Mouse (Mus musculus) midbrain, embryonic 11.5 days (tissue): ENCODE results near the gene Ppp2r5e. TPM values are rescaled to one million over a fixed set of nuclear protein-coding genes. Genes with fewer than 3 reads are reported as not detected.
A peak's percentile ranks its signal among the peaks of the same experiment; 100 is the strongest.

Source experiments
- ATAC-seq: fragments of 200-750 bp; cut with Nextera tagmentation; 2 replicates; pipeline ENCODE4 v1.8.0; 2017; ENCODE audit warnings: moderate TSS enrichment, moderate library complexity; ENCODE audit not compliant: low FRiP score
- DNase-seq: peaks from one replicate; pipeline ENCODE4 v3.0.0; 2015; ENCODE audit warnings: low spot score; ENCODE audit errors: missing footprints
- H3K27ac ChIP-seq: fragments of 300-500 bp; sonication (generic); 2 replicates; pipeline ENCODE4 v1.5.1; 2014; ENCODE audit warnings: low read depth, low read length
- H3K27me3 ChIP-seq: fragments of 300-500 bp; sonication (generic); 2 replicates; pipeline ENCODE4 v1.6.1; 2014; ENCODE audit warnings: mild to moderate bottlenecking, low read length, moderate library complexity, mixed read lengths; ENCODE audit not compliant: control insufficient read depth, insufficient read depth
- H3K36me3 ChIP-seq: fragments of 300-500 bp; sonication (generic); 2 replicates; pipeline ENCODE4 v1.6.1; 2014; ENCODE audit warnings: mild to moderate bottlenecking, low read length, moderate library complexity, mixed read lengths; ENCODE audit not compliant: control insufficient read depth, insufficient read depth
- H3K4me1 ChIP-seq: fragments of 300-500 bp; sonication (generic); 2 replicates; pipeline ENCODE4 v1.6.1; 2014; ENCODE audit warnings: low read length; ENCODE audit not compliant: control insufficient read depth, insufficient read depth
- H3K4me2 ChIP-seq: fragments of 300-500 bp; sonication (generic); 2 replicates; pipeline ENCODE4 v1.6.1; 2014; ENCODE audit warnings: mild to moderate bottlenecking, moderate library complexity
- H3K4me3 ChIP-seq: fragments of 300-500 bp; sonication (generic); 2 replicates; pipeline ENCODE4 v1.5.1; 2014; ENCODE audit warnings: low read depth, low read length
- H3K9ac ChIP-seq: fragments of 300-500 bp; sonication (generic); 2 replicates; pipeline ENCODE4 v1.6.1; 2014; ENCODE audit warnings: low read length
- H3K9me3 ChIP-seq: fragments of 300-500 bp; sonication (generic); 2 replicates; pipeline ENCODE4 v1.6.1; 2016; ENCODE audit warnings: low read length; ENCODE audit not compliant: control insufficient read depth
- WGBS: fragments of 180-500 bp; shearing (Covaris S2); extraction: QIAGEN DNeasy Blood & Tissue Kit; methylation state at CpG from one replicate; pipeline ENCODE4 v1.1.7; 2014; 5-methylcytosine and 5-hydroxymethylcytosine counted together
- polyA plus RNA-seq: library from polyadenylated mRNA; unstranded; fragments of >200 nt; fragmentation: Nextera tagmentation; extraction: Ambion mirVana; gene quantifications from 2 replicates; pipeline ENCODE4 v1.2.1, GENCODE M21; 2014

The Ppp2r5e gene
- polyA plus RNA-seq, 1 experiment from 2014 or later, result 24.7 TPM

DNA sequence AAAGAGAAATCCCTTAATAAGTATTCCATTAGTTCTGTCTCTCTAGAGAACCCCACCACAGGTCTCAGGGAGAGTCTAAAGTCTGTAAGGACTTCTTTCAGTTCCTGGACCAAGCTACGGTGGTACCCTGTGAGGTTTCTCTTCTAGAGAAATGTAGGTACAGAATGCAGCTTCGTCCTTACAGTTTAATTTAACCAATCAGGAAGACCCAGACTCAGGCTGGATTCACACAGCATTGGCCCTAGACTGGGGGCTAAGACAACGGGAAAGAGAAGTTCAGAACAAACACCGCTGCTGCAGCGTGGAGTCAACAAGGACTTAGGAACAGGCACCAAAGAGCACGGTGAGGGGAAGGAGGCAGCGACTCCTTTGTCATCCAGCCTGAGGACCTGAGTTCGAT, 20.8 kb upstream of the Ppp2r5e start:
- Histone ChIP-seq H3K27me3 (no peaks in the 10 kb centered on the region), H3K9ac (no peak overlapping the region), H3K4me2 (no peak overlapping the region), H3K27ac (no peak overlapping the region), H3K4me3 (no peak overlapping the region), H3K9me3 (no peaks in the 10 kb centered on the region), H3K36me3 (no peaks in the 10 kb centered on the region), H3K4me1 (no peaks in the 10 kb centered on the region)
- 67% methylated on average over 8 of the region's 8 CpGs for WGBS
- DNase-seq, result no peak
- no peak for ATAC-seq

DNA sequence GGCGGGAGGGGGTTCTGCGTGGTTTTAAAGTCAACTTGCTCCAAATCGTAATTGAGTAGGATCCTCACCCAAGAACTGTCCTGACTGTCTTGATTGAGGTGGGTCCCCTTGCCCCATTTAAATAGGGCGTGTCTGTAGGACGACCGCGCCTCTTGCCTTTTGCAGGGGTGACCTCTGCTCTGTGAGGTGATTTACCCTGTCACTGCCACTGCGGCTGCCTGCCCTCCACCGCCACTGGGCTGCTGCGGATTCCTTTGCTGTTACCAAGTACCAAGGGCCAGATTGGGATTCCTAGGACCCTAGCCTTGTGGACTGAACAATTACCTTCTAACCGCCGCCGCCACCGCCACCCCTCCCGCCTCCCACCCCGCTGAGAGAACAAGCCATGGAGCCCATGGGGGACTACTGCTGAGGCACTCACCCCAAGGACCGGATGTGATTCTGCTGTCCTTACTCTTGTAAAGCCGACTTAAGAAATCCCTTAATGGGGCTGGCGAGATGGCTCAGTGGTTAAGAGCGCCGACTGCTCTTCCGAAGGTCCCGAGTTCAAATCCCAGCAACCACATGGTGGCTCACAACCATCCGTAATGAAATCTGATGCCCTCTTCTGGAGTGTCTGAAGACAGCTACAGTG, 20.2 kb upstream of the Ppp2r5e start:
- WGBS, result 6% methylated on average over 23 of the region's 24 CpGs
- Histone ChIP-seq H3K4me1 (no peaks in the 10 kb centered on the region), H3K9ac (no peak overlapping the region), H3K4me3 (no peak overlapping the region), H3K27me3 (no peaks in the 10 kb centered on the region), H3K4me2 (peak overlapping the region; percentile 26; the same call in 1 of the 2 replicates), H3K9me3 (no peaks in the 10 kb centered on the region), H3K27ac (no peak overlapping the region), H3K36me3 (no peaks in the 10 kb centered on the region)
- DNase-seq (peak; percentile 88), ATAC-seq (peak; percentile 27; the same call in 1 of the 2 replicates)

DNA sequence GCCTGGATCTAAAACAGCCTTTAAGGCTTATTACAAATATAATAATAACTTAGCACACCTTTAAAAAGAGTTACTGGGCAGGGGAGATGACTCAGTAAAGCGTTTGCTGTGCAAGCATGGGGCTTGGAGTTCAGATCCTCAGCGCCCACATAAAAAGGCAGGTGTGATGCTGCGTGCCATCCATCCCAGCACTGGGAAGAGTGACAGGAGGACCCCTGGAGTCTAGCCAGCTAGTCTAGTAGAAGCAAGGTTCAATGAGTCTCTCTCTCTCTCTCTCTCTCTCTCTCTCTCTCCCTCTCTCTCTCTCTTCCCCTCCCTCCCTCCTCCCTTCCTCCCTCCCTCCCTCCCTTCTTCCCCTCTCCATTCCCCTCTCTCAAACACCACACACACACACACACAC, 19.5 kb upstream of the Ppp2r5e start:
- H3K4me3 ChIP-seq, result no peak overlapping the region
- no peaks in the 10 kb centered on the region for H3K4me1 ChIP-seq
- ATAC-seq (no peak), DNase-seq (no peak)
- no peaks in the 10 kb centered on the region for H3K36me3 ChIP-seq
- no peak overlapping the region for H3K9ac ChIP-seq
- 55% methylated on average over 3 of the region's 3 CpGs for WGBS
- H3K4me2 ChIP-seq, result no peak overlapping the region
- no peak overlapping the region for H3K27ac ChIP-seq
- no peaks in the 10 kb centered on the region for H3K27me3 ChIP-seq
- H3K9me3 ChIP-seq, result no peaks in the 10 kb centered on the region

DNA sequence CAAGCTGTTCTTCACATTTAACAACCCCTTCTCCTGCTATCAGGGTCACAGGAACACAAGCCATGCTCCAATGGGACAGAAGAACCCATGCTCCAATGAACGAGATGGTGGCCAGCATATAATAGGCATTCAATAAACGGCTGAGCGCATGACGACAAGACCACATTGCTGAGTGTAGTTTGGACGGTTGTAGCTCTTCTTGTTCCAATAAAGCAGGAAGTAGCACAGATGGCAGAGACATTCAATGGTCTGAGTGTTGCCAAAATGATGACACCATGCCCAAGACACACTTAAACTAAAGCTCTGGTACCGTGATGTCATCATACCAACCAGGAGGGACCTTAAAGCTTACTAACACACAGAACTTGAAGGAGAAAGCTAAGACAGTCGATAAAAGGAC, 16.7 kb upstream of the Ppp2r5e start:
- ATAC-seq, result no peak
- H3K4me1 ChIP-seq, result no peaks in the 10 kb centered on the region

DNA sequence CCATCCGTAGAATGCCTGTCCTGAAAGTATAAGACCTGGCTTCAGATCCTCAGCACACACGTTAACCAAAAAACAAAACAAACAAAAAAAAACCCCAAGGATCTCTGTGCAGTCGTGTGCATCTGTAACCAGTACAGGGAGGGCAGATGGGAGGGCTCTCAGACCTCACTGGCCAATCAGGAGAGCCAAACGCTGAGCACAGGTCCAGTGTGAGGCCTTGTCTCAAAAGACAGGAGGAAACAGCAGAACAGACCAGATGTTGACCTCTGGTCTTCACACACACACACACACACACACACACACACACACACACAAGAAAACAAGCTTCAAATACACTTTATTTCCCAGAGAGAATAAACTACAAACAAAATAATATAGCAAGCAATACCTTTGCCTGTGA, 3.4 kb upstream of the Ppp2r5e start:
- Histone ChIP-seq H3K36me3 (no peaks in the 10 kb centered on the region), H3K4me1 (peaks cover 3% of the 10 kb centered on the region), H3K27ac (no peak overlapping the region), H3K9ac (0 out of 2 replicates have a peak overlapping the region, but pooled peaks have one; percentile 25), H3K9me3 (no peaks in the 10 kb centered on the region), H3K4me3 (no peak overlapping the region), H3K4me2 (no peak overlapping the region), H3K27me3 (no peaks in the 10 kb centered on the region)
- WGBS, result 14% methylated on average over 4 of the region's 4 CpGs
- DNase-seq, result no peak
- ATAC-seq, result no peak

More for the DNA sequence above, 16.7 kb upstream of the Ppp2r5e start:
- Histone ChIP-seq H3K27ac (no peak overlapping the region), H3K4me3 (no peak overlapping the region), H3K9ac (no peak overlapping the region), H3K36me3 (no peaks in the 10 kb centered on the region), H3K4me2 (no peak overlapping the region), H3K9me3 (no peaks in the 10 kb centered on the region), H3K27me3 (no peaks in the 10 kb centered on the region)
- 87% methylated on average over 7 of the region's 7 CpGs for WGBS
- DNase-seq, result no peak

GRCm38 (mm10) chr12:75598988-75599387, 2.9 kb upstream of the Ppp2r5e start:
- no peaks in the 10 kb centered on the region for H3K27me3 ChIP-seq
- H3K9ac ChIP-seq, result 0 out of 2 replicates have a peak overlapping the region, but pooled peaks have one; percentile 25
- no peaks in the 10 kb centered on the region for H3K9me3 ChIP-seq
- no peak for ATAC-seq
- no peak overlapping the region for H3K4me3 ChIP-seq
- peak; percentile 51 for DNase-seq
- no peak overlapping the region for H3K4me2 ChIP-seq
- H3K4me1 ChIP-seq, result peaks cover 6% of the 10 kb centered on the region
- no peaks in the 10 kb centered on the region for H3K36me3 ChIP-seq
- no peak overlapping the region for H3K27ac ChIP-seq
- WGBS, result 75% methylated on average over 4 of the region's 4 CpGs

DNA sequence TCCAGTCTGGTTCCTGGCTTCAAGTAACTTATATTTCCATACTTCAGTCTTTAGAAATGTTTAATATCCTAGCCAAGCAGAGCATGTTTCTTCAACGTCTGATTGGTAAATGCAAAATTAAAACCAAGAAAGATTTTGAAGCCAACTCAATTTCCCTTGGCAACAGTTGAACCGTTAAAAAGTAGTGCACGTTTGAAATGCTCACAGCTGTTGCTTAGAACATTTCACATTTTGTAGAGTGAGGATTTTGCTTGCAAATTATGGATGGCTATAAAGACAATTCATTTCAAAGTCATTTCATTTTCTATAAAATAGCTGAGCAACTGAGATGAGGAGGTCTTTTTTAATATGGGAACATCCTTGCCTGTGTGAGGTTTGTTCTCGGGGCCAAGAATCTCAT, 1.7 kb upstream of the Ppp2r5e start:
- no peak overlapping the region for H3K4me3 ChIP-seq
- 88% methylated on average over 4 of the region's 4 CpGs for WGBS
- DNase-seq (peak; percentile 57), ATAC-seq (no peak)
- H3K27ac ChIP-seq, result no peak overlapping the region
- H3K9ac ChIP-seq, result no peak overlapping the region
- H3K9me3 ChIP-seq, result no peaks in the 10 kb centered on the region
- H3K27me3 ChIP-seq, result no peaks in the 10 kb centered on the region
- peaks cover 11% of the 10 kb centered on the region for H3K4me1 ChIP-seq
- 0 out of 2 replicates have a peak, but pooled peaks cover 3% of the 10 kb centered on the region for H3K36me3 ChIP-seq
- H3K4me2 ChIP-seq, result no peak overlapping the region

DNA sequence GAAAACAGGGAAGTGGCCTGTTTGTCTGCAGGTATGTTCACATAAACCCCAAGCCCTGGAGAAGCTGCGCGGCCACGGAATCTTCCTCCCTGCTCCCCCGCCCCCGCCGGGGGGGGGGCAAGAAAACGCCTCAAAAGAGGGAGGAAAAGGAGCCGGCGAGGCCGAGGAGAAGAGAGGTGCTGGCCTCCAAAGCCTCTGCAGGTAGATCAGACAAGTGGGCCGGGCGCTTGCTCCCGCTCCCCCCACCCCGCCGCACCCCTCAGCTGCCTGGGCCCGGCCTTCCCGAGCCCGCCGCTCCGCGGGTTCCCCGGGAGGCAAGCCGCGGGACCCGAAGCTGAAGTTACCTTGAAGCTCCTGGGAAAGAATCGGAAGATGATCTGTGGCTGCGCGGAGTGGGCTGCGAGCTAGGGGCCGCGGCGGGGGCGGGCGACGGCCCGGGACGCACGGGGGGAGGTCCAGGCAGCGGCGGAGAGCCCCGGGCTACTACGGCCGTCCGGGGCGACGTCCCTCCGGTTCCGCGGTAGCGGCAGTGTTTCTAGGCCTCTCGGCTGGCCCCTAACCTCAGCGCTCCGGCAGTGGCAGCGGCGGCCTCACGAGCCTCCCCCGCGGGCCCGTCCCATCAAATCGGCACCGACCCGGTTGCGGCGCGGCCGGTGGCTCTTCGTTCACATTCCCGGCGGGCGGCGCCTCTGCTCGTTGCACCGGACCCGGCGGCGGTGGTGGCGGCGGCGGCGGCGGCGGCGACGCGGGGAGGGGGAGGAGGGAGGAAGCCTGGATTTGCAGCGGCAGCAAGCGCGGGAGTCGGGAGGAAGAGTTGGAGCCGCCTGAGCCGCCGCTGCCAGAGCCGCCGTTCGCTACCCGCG, 523 bp downstream of the Ppp2r5e start:
- H3K4me3 ChIP-seq, result peak overlapping the region; percentile 100
- H3K9ac ChIP-seq, result peak overlapping the region; percentile 99
- peak overlapping the region; percentile 90 for H3K4me2 ChIP-seq
- DNase-seq (peak; percentile 95), ATAC-seq (peak; percentile 33)
- no peaks in the 10 kb centered on the region for H3K27me3 ChIP-seq
- under 1% methylated on average over 76 of the region's 97 CpGs for WGBS
- 0 out of 2 replicates have a peak, but pooled peaks cover 5% of the 10 kb centered on the region for H3K36me3 ChIP-seq
- H3K4me1 ChIP-seq, result peaks cover 11% of the 10 kb centered on the region
- peak overlapping the region; percentile 95 for H3K27ac ChIP-seq
- H3K9me3 ChIP-seq, result no peaks in the 10 kb centered on the region

DNA sequence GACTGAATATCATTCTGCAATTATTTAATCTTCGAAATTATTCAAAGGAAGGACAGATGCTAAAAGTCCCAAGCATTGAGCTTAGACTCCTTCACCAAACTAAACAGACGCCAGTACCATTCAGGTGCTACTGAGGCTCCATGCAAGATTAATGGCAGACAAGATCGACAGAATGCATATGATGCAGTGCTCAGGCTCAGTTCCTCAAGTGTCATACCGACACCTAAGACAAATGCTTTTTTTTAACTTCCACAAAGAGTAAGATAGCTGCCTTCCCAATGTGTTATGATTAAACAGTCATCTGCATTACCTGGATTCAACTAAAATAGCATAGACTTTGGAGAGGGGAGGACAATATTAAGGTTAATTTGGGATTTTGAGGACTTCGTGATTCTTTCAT, 1.6 kb downstream of the Ppp2r5e start:
- H3K4me1 ChIP-seq, result peaks cover 11% of the 10 kb centered on the region
- H3K27ac ChIP-seq, result no peak overlapping the region
- no peak overlapping the region for H3K9ac ChIP-seq
- H3K4me2 ChIP-seq, result peak overlapping the region; percentile 90
- peak overlapping the region; percentile 100 for H3K4me3 ChIP-seq
- ATAC-seq (no peak), DNase-seq (no peak)
- peaks cover 5% of the 10 kb centered on the region; the same call in 1 of the 2 replicates for H3K36me3 ChIP-seq
- no peaks in the 10 kb centered on the region for H3K27me3 ChIP-seq
- H3K9me3 ChIP-seq, result no peaks in the 10 kb centered on the region
- 51% methylated on average over 5 of the region's 5 CpGs for WGBS
